Mouse (Mus musculus): ENCODE results near the gene Slc25a38.
"Not testable (repeated sequence)": the region's sequence is repeated elsewhere in the genome, so short reads cannot be mapped to it uniquely, and the experiment has no call there.

Gene Slc25a38

DNA sequence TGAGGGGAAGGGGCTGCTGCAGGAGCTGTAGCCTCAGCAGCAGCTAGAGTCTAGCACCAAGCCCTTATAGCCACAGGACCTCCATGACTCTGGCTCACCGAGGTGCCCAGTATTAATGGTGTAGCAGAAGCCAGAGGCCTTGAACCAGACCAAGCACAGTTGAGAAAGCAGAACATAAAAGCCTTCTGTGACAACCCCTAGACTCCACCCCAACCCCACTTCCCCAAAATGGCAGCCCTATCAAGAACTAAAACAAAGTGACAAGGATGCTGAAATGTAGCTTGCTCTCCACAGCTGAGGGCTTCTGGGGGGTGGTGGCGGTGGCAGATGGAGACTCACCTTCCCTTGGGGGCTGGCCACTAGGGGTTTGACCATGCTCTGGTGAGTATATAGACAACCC, 9.0 kb upstream of the Slc25a38 start:
- no peak for DNase-seq

DNA sequence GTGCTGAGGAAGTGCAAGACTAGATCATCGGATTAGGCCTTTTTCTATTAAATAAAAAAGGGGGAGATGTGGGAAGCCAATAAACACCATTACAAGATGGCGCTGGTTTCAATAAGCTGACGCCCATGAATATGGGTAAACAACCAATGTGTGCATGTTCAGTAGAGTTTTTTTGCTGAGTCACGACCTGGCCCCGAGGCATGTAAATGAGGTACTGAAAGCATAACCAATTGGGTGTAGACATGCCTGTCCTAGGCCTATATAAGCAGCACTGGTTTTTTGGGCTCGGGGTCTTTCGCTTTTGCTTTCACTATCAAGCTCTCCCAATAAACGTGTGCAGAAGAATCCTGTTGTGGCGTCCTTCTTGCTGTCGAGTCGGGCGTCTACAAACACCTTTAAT, 1.2 kb upstream of the Slc25a38 start:
- not testable (repeated sequence) for DNase-seq

GRCm38 (mm10) chr9:120111156-120111945, 1.2 kb downstream of the Slc25a38 start:
- DNase-seq: no peak

DNA sequence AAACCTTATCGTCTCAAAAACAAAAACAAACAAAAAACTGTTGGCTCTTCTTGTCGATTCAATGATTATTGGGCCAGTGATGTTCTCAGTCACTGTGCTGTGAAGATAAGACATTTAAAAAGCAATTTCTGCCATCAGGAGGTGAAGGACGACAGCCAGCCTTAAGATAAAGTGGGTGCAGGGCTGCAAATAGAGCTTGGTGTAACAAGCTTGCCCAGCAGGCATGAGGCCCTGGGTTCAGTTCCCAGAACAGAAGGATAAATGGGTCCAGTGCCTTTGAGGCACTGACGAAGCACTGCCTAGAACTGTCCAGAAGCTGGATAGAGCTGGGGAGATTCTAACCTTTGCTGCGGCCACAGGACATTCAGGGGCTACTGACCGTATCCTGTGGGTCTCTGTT, 2.3 kb downstream of the Slc25a38 start:
- no peak for DNase-seq

DNA sequence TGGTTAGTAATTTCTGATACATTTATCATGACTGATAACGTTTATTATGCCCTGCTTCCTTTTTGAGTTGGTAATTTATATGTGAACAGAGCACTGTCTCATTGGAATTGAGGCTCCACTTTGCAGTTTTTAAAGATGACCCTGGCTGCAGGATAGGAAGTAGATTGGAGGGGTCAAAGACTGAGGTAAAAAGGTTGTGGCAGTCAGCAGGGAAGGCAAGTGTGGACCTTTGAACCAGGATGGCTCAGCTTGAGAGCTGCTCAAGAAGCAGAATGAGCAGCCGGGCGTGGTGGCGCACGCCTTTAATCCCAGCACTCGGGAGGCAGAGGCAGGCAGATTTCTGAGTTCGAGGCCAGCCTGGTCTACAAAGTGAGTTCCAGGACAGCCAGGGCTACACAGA, 3.3 kb downstream of the Slc25a38 start:
- peak; percentile 22 to 23 for DNase-seq

DNA sequence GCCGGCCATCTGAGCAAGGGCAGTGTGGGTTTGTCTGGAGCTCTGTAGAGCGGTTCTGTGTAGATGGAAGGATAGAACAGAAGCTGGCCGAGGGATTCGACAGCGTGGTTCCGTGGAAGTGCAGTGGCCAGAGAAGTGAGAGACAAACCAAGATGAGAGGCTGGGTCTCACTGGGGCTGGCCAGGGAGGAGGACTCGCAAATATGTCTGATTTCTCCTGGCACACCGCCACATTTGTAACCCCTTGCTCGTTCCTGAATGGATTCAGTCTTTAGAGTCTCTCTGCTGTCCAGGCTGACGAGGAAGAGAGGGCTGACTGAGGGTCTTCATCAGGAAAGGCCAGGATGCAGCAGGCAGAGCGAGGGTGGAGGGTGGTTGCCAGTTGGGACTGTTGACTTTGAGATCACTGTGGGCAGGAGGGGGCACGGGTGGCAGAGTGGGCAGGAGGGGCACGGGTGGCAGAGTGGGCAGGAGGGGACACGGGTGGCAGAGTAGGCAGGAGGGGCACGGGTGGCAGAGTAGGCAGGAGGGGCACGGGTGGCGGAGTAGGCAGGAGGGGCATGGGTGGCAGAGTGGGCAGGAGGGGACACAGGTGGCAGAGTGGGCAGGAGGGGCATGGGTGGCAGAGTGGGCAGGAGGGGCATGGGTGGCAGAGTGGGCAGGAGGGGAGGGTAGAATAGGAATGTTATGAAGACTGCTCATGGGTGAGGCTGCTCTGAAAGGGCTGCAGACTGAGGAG, 4.0 kb downstream of the Slc25a38 start:
- no peak for DNase-seq

GRCm38 (mm10) chr9:120114789-120115151, 4.6 kb downstream of the Slc25a38 start:
- no peak for DNase-seq

GRCm38 (mm10) chr9:120115580-120115979, 5.4 kb downstream of the Slc25a38 start:
- no peak for DNase-seq

GRCm38 (mm10) chr9:120116184-120116624, 6.0 kb downstream of the Slc25a38 start:
- DNase-seq: no peak

GRCm38 (mm10) chr9:120118212-120118611, 8.0 kb downstream of the Slc25a38 start:
- DNase-seq: no peak

GRCm38 (mm10) chr9:120120503-120120902, 10.3 kb downstream of the Slc25a38 start:
- no peak for DNase-seq

- no peak for DNase-seq
Observed at GRCm38 (mm10) chr9:120126868-120127267, 16.7 kb downstream of the Slc25a38 start.

DNA sequence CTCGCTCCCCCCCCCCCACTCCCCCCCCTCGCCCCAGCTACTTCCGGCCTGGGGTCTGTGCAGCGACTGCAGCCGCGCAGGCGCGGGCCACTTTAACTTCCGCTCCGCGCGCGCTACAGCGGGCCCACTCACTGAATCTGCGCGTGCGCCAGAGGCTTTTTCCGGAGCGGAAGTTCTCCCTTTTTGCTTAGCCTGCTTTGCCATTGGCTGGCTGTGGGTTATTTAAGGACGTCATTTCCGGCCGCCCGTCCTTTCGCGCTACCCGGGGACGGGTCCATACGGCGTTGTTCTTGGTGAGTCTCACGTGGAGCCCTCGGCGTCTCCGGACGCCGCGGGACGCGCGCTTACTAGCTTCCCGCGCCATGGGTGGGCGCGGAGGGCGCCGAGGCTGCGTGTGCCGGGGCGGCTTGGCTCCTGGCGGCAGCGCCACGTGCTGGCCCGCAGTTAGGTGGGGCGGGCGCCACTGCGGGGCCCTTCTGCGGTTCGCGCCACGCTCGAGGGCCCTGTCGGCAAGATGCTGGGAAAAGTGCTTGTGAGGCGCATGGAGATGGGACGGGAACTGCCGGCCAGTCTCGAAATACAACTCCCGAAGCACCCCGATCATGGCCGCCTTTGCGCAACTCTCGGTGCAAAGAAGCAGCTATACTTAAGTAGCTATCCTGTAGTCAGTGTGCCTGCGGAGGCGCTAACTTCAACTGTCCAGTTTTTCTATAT, 17.5 kb downstream of the Slc25a38 start, which contains the start of gene Rpsa:
Rpsa (plus strand) TSS at position 152 of the 714 bp plus-strand sequence.
- DNase-seq: peak; percentile 97

GRCm38 (mm10) chr9:120129276-120129675, 19.1 kb downstream of the Slc25a38 start:
- no peak for DNase-seq

GRCm38 (mm10) chr9:120131784-120132288, 21.7 kb downstream of the Slc25a38 start:
- DNase-seq: no peak

GRCm38 (mm10) chr9:120132980-120133754, 23.0 kb downstream of the Slc25a38 start:
- no peak for DNase-seq

- DNase-seq: no peak
Observed at GRCm38 (mm10) chr9:120133755-120134475, 23.7 kb downstream of the Slc25a38 start.

- no peak for DNase-seq
Observed at GRCm38 (mm10) chr9:120134529-120135160, 24.5 kb downstream of the Slc25a38 start.

DNA sequence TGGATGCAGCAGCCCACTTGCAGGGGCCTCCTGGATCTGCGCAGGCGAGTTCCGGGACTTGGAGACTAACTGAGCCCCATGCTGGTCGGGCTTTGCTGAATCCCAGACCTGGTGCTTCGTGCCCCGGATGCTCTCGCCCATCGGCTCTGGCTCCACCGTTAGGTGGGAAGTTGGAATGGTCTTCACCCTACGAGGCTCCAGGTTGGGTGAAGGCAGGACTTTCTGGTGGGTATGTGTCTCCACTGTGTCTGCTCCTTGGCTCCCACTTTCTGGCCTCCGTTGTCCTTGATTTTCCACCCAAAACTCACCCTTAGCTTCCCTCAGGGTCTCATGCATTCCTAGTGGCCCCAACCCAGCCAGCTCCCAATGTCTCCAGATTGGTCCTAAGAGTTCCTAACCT, 25.3 kb downstream of the Slc25a38 start:
- DNase-seq: no peak

GRCm38 (mm10) chr9:120140652-120141051, 30.5 kb downstream of the Slc25a38 start:
- peak; percentile 64 to 92 for DNase-seq

DNA sequence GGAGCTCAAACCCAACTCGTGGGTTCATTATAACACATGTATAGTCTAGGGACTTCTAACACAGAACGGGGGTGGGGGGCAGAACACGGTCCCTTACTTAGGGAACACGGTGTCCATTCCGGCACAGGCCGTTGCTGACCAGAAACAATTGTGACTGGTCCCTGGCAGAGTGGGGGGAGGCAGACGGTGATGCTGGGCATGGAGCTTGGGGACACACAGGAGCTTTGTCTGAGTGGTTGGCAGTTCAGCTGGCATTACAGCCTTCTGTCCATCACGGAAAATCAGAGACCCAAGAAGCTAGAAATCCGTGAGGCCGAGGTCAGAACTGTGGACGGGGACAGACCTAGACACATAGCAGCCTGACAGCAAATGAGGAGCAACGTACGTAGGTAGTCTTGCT, 34.3 kb downstream of the Slc25a38 start:
- no peak for DNase-seq
